Mouse (Mus musculus): ENCODE results near the gene Wipf3. TPM values are rescaled to one million over a fixed set of nuclear protein-coding genes. Genes with fewer than 3 reads are reported as not detected.

The Wipf3 gene
- polyA plus RNA-seq, 1 experiment from 2014 or later, result 1.5 TPM

GRCm38 (mm10) chr6:54432806-54433545 lies 3.6 kb downstream of the Wipf3 start:
- H3K4me1 ChIP-seq, result peaks cover 36% of the 10 kb centered on the region

GRCm38 (mm10) chr6:54434171-54434570 lies 4.8 kb downstream of the Wipf3 start:
- WGBS, result 38% methylated on average over 2 of the region's 2 CpGs
- Histone ChIP-seq H3K9me3 (no peaks in the 10 kb centered on the region), H3K36me3 (no peaks in the 10 kb centered on the region), H3K9ac (no peak overlapping the region), H3K4me2 (no peak overlapping the region), H3K27ac (no peak overlapping the region), H3K4me1 (peaks cover 35% of the 10 kb centered on the region), H3K4me3 (no peak overlapping the region), H3K27me3 (peaks cover 19% of the 10 kb centered on the region)
- no peak for ATAC-seq (ENCODE audit: borderline replicate concordance, extremely low read depth, low FRiP score, low TSS enrichment)

More at GRCm38 (mm10) chr6:54432806-54433545, 3.6 kb downstream of the Wipf3 start:
- Histone ChIP-seq H3K4me2 (no peak overlapping the region), H3K27me3 (peaks cover 31% of the 10 kb centered on the region), H3K27ac (no peak overlapping the region), H3K9ac (no peak overlapping the region), H3K4me3 (no peak overlapping the region), H3K36me3 (no peaks in the 10 kb centered on the region), H3K9me3 (no peaks in the 10 kb centered on the region)
- WGBS, result 47% methylated on average over 13 of the region's 13 CpGs
- ATAC-seq (ENCODE audit: borderline replicate concordance, extremely low read depth, low FRiP score, low TSS enrichment), result 0 out of 2 replicates have a peak, but pooled peaks have one; percentile 28

GRCm38 (mm10) chr6:54435663-54436062 lies 6.3 kb downstream of the Wipf3 start:
- Histone ChIP-seq H3K4me3 (no peak overlapping the region), H3K4me2 (no peak overlapping the region), H3K36me3 (no peaks in the 10 kb centered on the region), H3K27me3 (peaks cover 4% of the 10 kb centered on the region), H3K27ac (no peak overlapping the region), H3K9me3 (no peaks in the 10 kb centered on the region), H3K9ac (no peak overlapping the region), H3K4me1 (peaks cover 25% of the 10 kb centered on the region)
- 47% methylated on average over 7 of the region's 7 CpGs for WGBS
- ATAC-seq (ENCODE audit: borderline replicate concordance, extremely low read depth, low FRiP score, low TSS enrichment), result no peak

- no peak for ATAC-seq (ENCODE audit: borderline replicate concordance, extremely low read depth, low FRiP score, low TSS enrichment)
Measured at GRCm38 (mm10) chr6:54436286-54436685, 6.9 kb downstream of the Wipf3 start.

GRCm38 (mm10) chr6:54438510-54438909 lies 9.1 kb downstream of the Wipf3 start:
- H3K36me3 ChIP-seq, result no peaks in the 10 kb centered on the region
- no peak overlapping the region for H3K4me3 ChIP-seq
- ATAC-seq (ENCODE audit: borderline replicate concordance, extremely low read depth, low FRiP score, low TSS enrichment), result no peak
- no peak overlapping the region for H3K4me2 ChIP-seq
- no peaks in the 10 kb centered on the region for H3K27me3 ChIP-seq
- no peak overlapping the region for H3K9ac ChIP-seq
- WGBS, result 64% methylated on average over 4 of the region's 4 CpGs
- no peak overlapping the region for H3K27ac ChIP-seq
- no peaks in the 10 kb centered on the region for H3K9me3 ChIP-seq
- H3K4me1 ChIP-seq, result peaks cover 20% of the 10 kb centered on the region

More at GRCm38 (mm10) chr6:54436286-54436685, 6.9 kb downstream of the Wipf3 start:
- 46% methylated on average over 5 of the region's 5 CpGs for WGBS
- H3K36me3 ChIP-seq, result no peaks in the 10 kb centered on the region
- no peaks in the 10 kb centered on the region for H3K27me3 ChIP-seq
- H3K27ac ChIP-seq, result peak overlapping the region; percentile 16; the same call in 1 of the 2 replicates
- H3K9ac ChIP-seq, result no peak overlapping the region
- no peak overlapping the region for H3K4me2 ChIP-seq
- peaks cover 25% of the 10 kb centered on the region for H3K4me1 ChIP-seq
- no peak overlapping the region for H3K4me3 ChIP-seq
- no peaks in the 10 kb centered on the region for H3K9me3 ChIP-seq

- Histone ChIP-seq H3K9me3 (no peaks in the 10 kb centered on the region), H3K4me2 (no peak overlapping the region), H3K27ac (no peak overlapping the region), H3K4me1 (peaks cover 19% of the 10 kb centered on the region; the same call in 1 of the 2 replicates), H3K4me3 (no peak overlapping the region), H3K9ac (no peak overlapping the region), H3K36me3 (no peaks in the 10 kb centered on the region), H3K27me3 (no peaks in the 10 kb centered on the region)
- 92% methylated on average over 6 of the region's 6 CpGs for WGBS
- no peak for ATAC-seq (ENCODE audit: borderline replicate concordance, extremely low read depth, low FRiP score, low TSS enrichment)
Measured at GRCm38 (mm10) chr6:54440658-54441057, 11.3 kb downstream of the Wipf3 start.

- H3K36me3 ChIP-seq, result no peaks in the 10 kb centered on the region
- no peaks in the 10 kb centered on the region for H3K27me3 ChIP-seq
- peaks cover 9% of the 10 kb centered on the region; the same call in 1 of the 2 replicates for H3K4me1 ChIP-seq
- H3K4me3 ChIP-seq, result no peak overlapping the region
- 52% methylated on average over 4 of the region's 4 CpGs for WGBS
- H3K4me2 ChIP-seq, result no peak overlapping the region
- H3K9me3 ChIP-seq, result no peaks in the 10 kb centered on the region
- no peak overlapping the region for H3K9ac ChIP-seq
- H3K27ac ChIP-seq, result no peak overlapping the region
- no peak for ATAC-seq (ENCODE audit: borderline replicate concordance, extremely low read depth, low FRiP score, low TSS enrichment)
Measured at GRCm38 (mm10) chr6:54443657-54444056, 14.3 kb downstream of the Wipf3 start.

- peaks cover 9% of the 10 kb centered on the region; the same call in 1 of the 2 replicates for H3K4me1 ChIP-seq
- no peak overlapping the region for H3K4me3 ChIP-seq
- no peaks in the 10 kb centered on the region for H3K9me3 ChIP-seq
- H3K9ac ChIP-seq, result no peak overlapping the region
- no peaks in the 10 kb centered on the region for H3K27me3 ChIP-seq
- WGBS, result 24% methylated on average over 7 of the region's 7 CpGs
- no peak overlapping the region for H3K4me2 ChIP-seq
- no peaks in the 10 kb centered on the region for H3K36me3 ChIP-seq
- no peak for ATAC-seq (ENCODE audit: borderline replicate concordance, extremely low read depth, low FRiP score, low TSS enrichment)
- H3K27ac ChIP-seq, result no peak overlapping the region
Measured at GRCm38 (mm10) chr6:54444086-54444485, 14.7 kb downstream of the Wipf3 start.

GRCm38 (mm10) chr6:54445249-54445818 lies 15.9 kb downstream of the Wipf3 start:
- no peak for ATAC-seq (ENCODE audit: borderline replicate concordance, extremely low read depth, low FRiP score, low TSS enrichment)
- Histone ChIP-seq H3K4me2 (no peak overlapping the region), H3K27ac (no peak overlapping the region), H3K9ac (no peak overlapping the region), H3K4me3 (no peak overlapping the region), H3K27me3 (no peaks in the 10 kb centered on the region), H3K9me3 (no peaks in the 10 kb centered on the region), H3K4me1 (peaks cover 9% of the 10 kb centered on the region; the same call in 1 of the 2 replicates), H3K36me3 (no peaks in the 10 kb centered on the region)
- WGBS, result 77% methylated on average over 7 of the region's 7 CpGs

GRCm38 (mm10) chr6:54447353-54447752 lies 17.9 kb downstream of the Wipf3 start:
- no peaks in the 10 kb centered on the region for H3K36me3 ChIP-seq
- no peak for ATAC-seq (ENCODE audit: borderline replicate concordance, extremely low read depth, low FRiP score, low TSS enrichment)
- WGBS, result 77% methylated on average over 4 of the region's 4 CpGs

GRCm38 (mm10) chr6:54459661-54460060 lies 30.3 kb downstream of the Wipf3 start:
- Histone ChIP-seq H3K9ac (no peak overlapping the region), H3K36me3 (no peaks in the 10 kb centered on the region), H3K27me3 (no peaks in the 10 kb centered on the region), H3K4me1 (peaks cover 7% of the 10 kb centered on the region; the same call in 1 of the 2 replicates), H3K4me2 (no peak overlapping the region), H3K4me3 (no peak overlapping the region), H3K9me3 (no peaks in the 10 kb centered on the region), H3K27ac (no peak overlapping the region)
- WGBS, result 43% methylated on average over 7 of the region's 7 CpGs
- no peak for ATAC-seq (ENCODE audit: borderline replicate concordance, extremely low read depth, low FRiP score, low TSS enrichment)

More at GRCm38 (mm10) chr6:54447353-54447752, 17.9 kb downstream of the Wipf3 start:
- Histone ChIP-seq H3K27ac (no peak overlapping the region), H3K4me2 (no peak overlapping the region), H3K4me1 (peaks cover 9% of the 10 kb centered on the region; the same call in 1 of the 2 replicates), H3K9ac (no peak overlapping the region), H3K4me3 (no peak overlapping the region), H3K9me3 (no peaks in the 10 kb centered on the region), H3K27me3 (no peaks in the 10 kb centered on the region)
